Mouse (Mus musculus) mammary gland, adult 2 months (tissue): ENCODE results near the gene Lin7c. TPM values are rescaled to one million over a fixed set of nuclear protein-coding genes. Genes with fewer than 3 reads are reported as not detected.

Source experiments
- polyA plus RNA-seq: library from polyadenylated mRNA; depleted of rRNA; stranded (reverse); fragments of >200 nt; gene quantifications from 2 replicates; pipeline ENCODE4 v1.2.3, GENCODE M21; 2012; ENCODE audit warnings: low replicate concordance; rRNA removed

Gene Lin7c
- polyA plus RNA-seq, result 3.4 and 8.9 TPM in 2 replicates

GRCm38 (mm10) chr2:109890597-109890996 lies at the start of gene Lin7c:
Gene Lin7c, plus strand, starts transcription at chr2:109890853.

GRCm38 (mm10) chr2:109917496-109918413 lies 27.1 kb downstream of the Lin7c start, which contains the start of gene Lgr4:
Gene Lgr4, plus strand, starts transcription at chr2:109917647.

Other genes with a start within 250 kb of the Lin7c start
- 0.69 and 0.72 TPM in 2 replicates for gene Bdnf, start 216.2 kb upstream of the Lin7c start, polyA plus RNA-seq
- gene Lgr4, start 26.8 kb downstream of the Lin7c start, polyA plus RNA-seq, result 13.0 and 22.2 TPM in 2 replicates
- gene Ccdc34, start 127.0 kb downstream of the Lin7c start, polyA plus RNA-seq, result 4.0 and 6.7 TPM in 2 replicates